Mouse (Mus musculus) erythroblast, embryonic 14.5 days (primary cell): ENCODE data around the gene Ghr.

Source experiments
- GATA1 ChIP-seq: IDR thresholded peaks from 2 replicates; pipeline ENCODE4 v1.6.1; 2012; ENCODE audit warnings: low read length, inconsistent platforms, mixed read lengths
- TAL1 ChIP-seq: IDR thresholded peaks from 3 replicates; pipeline ENCODE4 v1.6.1; 2012; ENCODE audit warnings: low read length, inconsistent platforms, mixed read lengths

DNA sequence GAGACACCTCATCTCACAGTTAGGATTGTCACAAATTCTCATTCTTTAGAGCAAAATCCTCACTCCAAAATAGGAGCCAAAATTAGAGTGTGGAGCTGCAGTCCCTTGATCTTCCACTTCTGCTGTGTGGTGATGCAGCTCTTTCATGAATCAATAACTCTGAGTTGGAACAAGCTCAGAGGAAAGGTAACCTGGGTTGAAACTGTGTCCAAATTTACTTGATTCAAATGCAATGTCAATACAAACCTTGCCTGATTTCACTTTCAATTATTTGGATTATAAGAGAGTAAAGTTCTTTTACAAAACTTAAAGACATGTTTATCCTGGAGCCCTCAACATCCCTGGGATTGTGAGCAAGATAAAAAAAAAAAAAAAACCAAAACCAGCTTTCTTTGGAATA is 260.3 kb downstream of the Ghr start:
- no peak for TF ChIP-seq TAL1
- TF ChIP-seq GATA1: no peak
